In the genomic region with DNA sequence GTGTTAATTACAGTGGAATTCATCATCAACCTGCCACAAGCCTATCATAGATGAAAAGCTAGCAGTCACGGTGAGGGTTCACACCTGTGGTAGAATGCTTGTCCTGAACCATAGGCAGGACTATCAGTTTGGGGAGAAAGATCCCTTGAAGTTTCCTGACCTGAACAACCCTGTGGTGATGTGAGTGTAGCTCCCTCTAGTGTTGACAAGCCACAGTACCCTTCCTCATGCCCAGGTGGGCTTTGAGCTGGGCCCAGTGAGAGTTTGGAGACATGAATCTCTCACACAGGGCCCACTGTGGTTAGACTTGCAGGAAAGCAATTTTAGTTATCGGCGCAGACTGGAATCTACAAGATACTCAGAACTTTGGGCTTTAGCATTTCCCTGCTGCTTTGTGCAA, we compare ENCODE assay signal across 8 mouse cellular contexts. TPM values are rescaled to one million over a fixed set of nuclear protein-coding genes. Genes with fewer than 3 reads are reported as not detected.
DNase-seq lines count a peak whose midpoint lies in the region; ATAC-seq lines count a peak whose summit lies in the region.

No protein-coding gene starts in this region.

- ATAC-seq in monocyte, adult 5-6 weeks (replicated peaks; ENCODE audit: insufficient number of reproducible peaks, low FRiP score, low TSS enrichment, poor library complexity, severe bottlenecking): 0 out of 2 replicates have a peak, but pooled peaks have one; percentile 29

- peak; percentile 43 for DNase-seq in gastrocnemius, adult 18-20 months (ENCODE audit: low spot score)
- no peak for DNase-seq in gastrocnemius, postnatal 4 days (ENCODE audit: low spot score in 2 of 2)
- DNase-seq in 3T3-L1 (ENCODE audit: low read depth, low spot score) (peak; percentile 45), MN1 (ENCODE audit: low spot score) (peak; percentile 50)
- peak; percentile 22 for DNase-seq in embryo, embryonic 9.5 days (ENCODE audit: extremely low spot score)
- DNase-seq in kidney, postnatal 36 days: peak; percentile 39 to 62
- DNase-seq in gastrocnemius, postnatal 10 days: no peak

RNA-seq across cellular contexts. Expression of a gene that starts 39.5 kb away (rescaled TPM):
- total RNA-seq in gastrocnemius, adult 18-20 months (2021): 1 to 10 TPM; 5.4 to 5.6 TPM
- total RNA-seq in gastrocnemius, postnatal 4 days (2021): 1 to 10 TPM; 6.0 to 6.7 TPM
- total RNA-seq in monocyte, adult 5-6 weeks (2017): 0.10 to 0.58 TPM (median 0.21 TPM) in 3 replicates
- 1 to 10 TPM; 4.6 to 6.2 TPM for total RNA-seq in gastrocnemius, postnatal 10 days (2021)

Comparison
In these comparisons a context has a peak if more than half of its experiments do, and no peak if none do; other contexts are left out.
1. DNase-seq: peak in gastrocnemius, adult 18-20 months (single experiment), 3T3-L1 (single experiment), MN1 (single experiment), embryo, embryonic 9.5 days (single experiment) and kidney, postnatal 36 days (2 of 2); none in gastrocnemius, postnatal 4 days (0 of 2) and gastrocnemius, postnatal 10 days (single experiment).